Mouse (Mus musculus) ES-Bruce4 (cell line): Measurements from ENCODE around the gene Gpr25.

Experiments used
- EP300 ChIP-seq: IDR thresholded peaks from 2 replicates; pipeline ENCODE4 v1.6.1; 2011; ENCODE audit warnings: low read depth, low read length; ENCODE audit not compliant: insufficient read depth
- POLR2A ChIP-seq: IDR thresholded peaks from one replicate; pipeline ENCODE4 v1.8.1; 2011; ENCODE audit warnings: low read length; ENCODE audit not compliant: insufficient read depth

DNA sequence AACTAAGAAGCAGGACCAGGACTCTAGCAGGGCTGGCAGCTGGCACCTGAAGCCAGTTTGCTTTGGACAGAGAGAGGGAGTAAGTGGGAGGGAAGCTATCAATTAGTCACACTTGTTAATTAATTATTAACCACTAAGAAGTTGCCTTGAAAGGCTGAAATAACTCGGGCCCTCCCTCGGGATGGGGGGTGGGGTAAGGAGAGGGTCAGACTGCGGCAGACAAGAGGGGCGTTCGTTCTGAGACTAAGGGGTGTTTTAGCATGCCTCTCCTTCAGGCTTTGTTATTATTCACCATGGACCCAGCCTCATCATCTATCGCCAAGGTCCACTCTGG, 31.7 kb downstream of the Gpr25 start:
- no peak for TF ChIP-seq EP300
- TF ChIP-seq POLR2A: no peak
